Mouse (Mus musculus) right cerebral cortex, postnatal 4 days (tissue): Measurements from ENCODE around the gene Prrx2.

ENCODE experiments used
- DNase-seq: peaks from one replicate; pipeline ENCODE4 v3.0.0-alpha.2; 2022

Prrx2 gene

GRCm38 (mm10) chr2:30823385-30824153 lies 11.2 kb upstream of the Prrx2 start:
- peak; percentile 46 for DNase-seq

- DNase-seq, result peak; percentile 56
Observed at GRCm38 (mm10) chr2:30826825-30827748, 7.7 kb upstream of the Prrx2 start.

- DNase-seq, result peak; percentile 99
Observed at GRCm38 (mm10) chr2:30827749-30828475, 6.9 kb upstream of the Prrx2 start.

- DNase-seq, result no peak
Observed at GRCm38 (mm10) chr2:30829315-30829714, 5.5 kb upstream of the Prrx2 start.

- DNase-seq, result no peak
Observed at GRCm38 (mm10) chr2:30830283-30830795, 4.4 kb upstream of the Prrx2 start, which contains the start of gene Asb6. Gene Asb6 (minus strand): TSS chr2:30830333.

GRCm38 (mm10) chr2:30833644-30834043 lies 1.1 kb upstream of the Prrx2 start:
- DNase-seq, result no peak

- no peak for DNase-seq
Observed at GRCm38 (mm10) chr2:30836238-30836990, 1.6 kb downstream of the Prrx2 start.

GRCm38 (mm10) chr2:30842615-30843014 lies 7.8 kb downstream of the Prrx2 start:
- no peak for DNase-seq

- DNase-seq, result no peak
Observed at GRCm38 (mm10) chr2:30845152-30846070, 10.6 kb downstream of the Prrx2 start.

GRCm38 (mm10) chr2:30846236-30846635 lies 11.5 kb downstream of the Prrx2 start:
- no peak for DNase-seq

- DNase-seq, result no peak
Observed at GRCm38 (mm10) chr2:30846723-30847122, 12.0 kb downstream of the Prrx2 start.

- no peak for DNase-seq
Observed at GRCm38 (mm10) chr2:30848184-30848583, 13.4 kb downstream of the Prrx2 start.

GRCm38 (mm10) chr2:30850581-30850980 lies 15.8 kb downstream of the Prrx2 start:
- no peak for DNase-seq

GRCm38 (mm10) chr2:30852771-30853313 lies 18.1 kb downstream of the Prrx2 start:
- DNase-seq, result no peak

GRCm38 (mm10) chr2:30857076-30857475 lies 22.3 kb downstream of the Prrx2 start:
- no peak for DNase-seq

GRCm38 (mm10) chr2:30859782-30860181 lies 25.0 kb downstream of the Prrx2 start:
- no peak for DNase-seq

- DNase-seq, result no peak
Observed at GRCm38 (mm10) chr2:30862081-30862480, 27.3 kb downstream of the Prrx2 start.

- no peak for DNase-seq
Observed at GRCm38 (mm10) chr2:30863574-30863973, 28.8 kb downstream of the Prrx2 start.

GRCm38 (mm10) chr2:30864968-30865381 lies 30.2 kb downstream of the Prrx2 start:
- no peak for DNase-seq

- DNase-seq, result no peak
Observed at GRCm38 (mm10) chr2:30865426-30865825, 30.7 kb downstream of the Prrx2 start.

- DNase-seq, result no peak
Observed at GRCm38 (mm10) chr2:30870863-30871262, 36.1 kb downstream of the Prrx2 start.
